Mouse (Mus musculus) intestine, embryonic 16.5 days (tissue): Measurements from ENCODE around the gene 4930556J24Rik. TPM values are rescaled to one million over a fixed set of nuclear protein-coding genes. Genes with fewer than 3 reads are reported as not detected.

ENCODE experiments used
- ATAC-seq: fragments of 200-750 bp; cut with Nextera tagmentation; 2 replicates; pipeline ENCODE4 v1.8.0; 2017; ENCODE audit warnings: moderate TSS enrichment, moderate library complexity
- H3K27ac ChIP-seq: fragments of 300-500 bp; sonication (generic); 2 replicates; pipeline ENCODE4 v1.5.1; 2014; ENCODE audit warnings: mild to moderate bottlenecking, low read length
- H3K27me3 ChIP-seq: fragments of 300-500 bp; sonication (generic); replicated peaks from 2 replicates; pipeline ENCODE4 v1.6.1; 2014; ENCODE audit warnings: low read length, control low read depth, mixed read lengths; ENCODE audit not compliant: control insufficient read depth, insufficient read depth
- H3K36me3 ChIP-seq: fragments of 300-500 bp; sonication (generic); 2 replicates; pipeline ENCODE4 v1.6.1; 2014; ENCODE audit warnings: low read length, control low read depth; ENCODE audit not compliant: control insufficient read depth, insufficient read depth
- H3K4me1 ChIP-seq: fragments of 300-500 bp; sonication (generic); 2 replicates; pipeline ENCODE4 v1.6.1; 2014; ENCODE audit warnings: low read length, control low read depth, mixed read lengths; ENCODE audit not compliant: control insufficient read depth, insufficient read depth
- H3K4me2 ChIP-seq: fragments of 300-500 bp; sonication (generic); 2 replicates; pipeline ENCODE4 v1.6.1; 2014; ENCODE audit warnings: low read depth, low read length, control low read depth
- H3K4me3 ChIP-seq: fragments of 300-500 bp; sonication (generic); 2 replicates; pipeline ENCODE4 v1.5.1; 2014; ENCODE audit warnings: mild to moderate bottlenecking, low read length
- H3K9ac ChIP-seq: fragments of 300-500 bp; sonication (generic); 2 replicates; pipeline ENCODE4 v1.6.1; 2014; ENCODE audit warnings: low read depth, low read length
- H3K9me3 ChIP-seq: fragments of 300-500 bp; sonication (generic); 2 replicates; pipeline ENCODE4 v1.6.1; 2016; ENCODE audit warnings: low read length, control low read depth; ENCODE audit not compliant: control insufficient read depth
- WGBS: fragments of 180-500 bp; shearing (Covaris S2); extraction: QIAGEN DNeasy Blood & Tissue Kit; methylation state at CpG from one replicate; pipeline ENCODE4 v1.1.7; 2014; 5-methylcytosine and 5-hydroxymethylcytosine counted together
- polyA plus RNA-seq: library from polyadenylated mRNA; unstranded; fragments of >200 nt; fragmentation: Nextera tagmentation; extraction: Ambion mirVana; gene quantifications from 2 replicates; pipeline ENCODE4 v1.2.1, GENCODE M21; 2015

Gene 4930556J24Rik
- polyA plus RNA-seq, 1 experiment from 2014 or later: not detected

DNA sequence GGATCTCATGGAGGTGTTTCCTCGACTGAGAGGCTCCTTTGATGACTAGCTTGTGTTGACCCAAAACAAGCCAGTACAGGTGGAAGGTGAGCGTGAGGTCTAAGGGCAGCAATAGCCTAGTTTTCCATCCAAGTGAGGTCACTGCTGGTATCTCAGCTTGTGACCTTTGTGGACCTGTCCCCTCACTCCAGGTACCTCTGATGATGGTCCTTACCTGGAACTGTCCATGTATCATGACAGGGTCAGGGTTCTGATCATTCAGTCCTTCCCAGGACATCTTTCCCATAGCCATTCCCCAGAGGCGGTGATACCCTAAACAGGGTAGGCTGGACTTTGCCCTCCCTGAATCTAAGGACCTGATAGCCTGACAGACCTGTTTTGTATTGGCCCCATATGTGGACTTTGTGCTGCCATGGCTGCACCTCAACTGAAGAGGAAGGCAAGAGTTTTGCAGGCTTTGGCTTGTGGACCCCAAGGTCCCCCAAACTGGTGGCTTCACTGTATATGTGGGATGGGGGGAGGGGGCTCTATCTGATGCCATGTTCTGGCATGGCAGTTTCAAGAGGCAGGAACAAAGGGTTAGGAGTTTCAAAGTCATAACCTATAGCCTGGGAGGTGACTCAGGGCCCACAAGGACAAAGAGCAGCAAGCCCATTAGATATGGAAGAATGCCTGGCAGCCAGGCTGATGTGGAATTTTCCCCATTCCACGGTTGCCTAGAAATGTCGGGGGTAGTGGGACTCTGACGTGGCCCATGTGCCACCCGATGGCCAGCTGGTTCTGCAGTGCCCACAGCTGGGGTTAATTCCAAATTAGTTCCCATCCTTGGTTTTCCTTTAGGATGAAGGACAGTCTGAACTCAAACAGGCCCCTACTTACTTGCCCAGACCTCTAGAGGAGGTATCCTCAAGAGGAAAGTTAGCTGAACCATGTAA is 6.0 kb upstream of the 4930556J24Rik start:
- peaks cover 2% of the 10 kb centered on the region; the same call in 1 of the 2 replicates for H3K27me3 ChIP-seq
- 49% methylated on average over 7 of the region's 7 CpGs for WGBS
- peak overlapping the region; percentile 56 for H3K4me3 ChIP-seq
- ATAC-seq: peak; percentile 79
- peaks cover 9% of the 10 kb centered on the region for H3K36me3 ChIP-seq
- H3K4me1 ChIP-seq: peaks cover 11% of the 10 kb centered on the region
- H3K27ac ChIP-seq: peak overlapping the region; percentile 76
- no peaks in the 10 kb centered on the region for H3K9me3 ChIP-seq
- peak overlapping the region; percentile 69 for H3K9ac ChIP-seq
- peak overlapping the region; percentile 50 for H3K4me2 ChIP-seq

GRCm38 (mm10) chr11:3981536-3981935 is 5.0 kb upstream of the 4930556J24Rik start:
- H3K27ac ChIP-seq: peak overlapping the region; percentile 51
- no peak for ATAC-seq
- peaks cover 14% of the 10 kb centered on the region for H3K36me3 ChIP-seq
- H3K9me3 ChIP-seq: no peaks in the 10 kb centered on the region
- peaks cover 11% of the 10 kb centered on the region for H3K4me1 ChIP-seq
- H3K27me3 ChIP-seq: peaks cover 2% of the 10 kb centered on the region; the same call in 1 of the 2 replicates
- peak overlapping the region; percentile 50; the same call in 1 of the 2 replicates for H3K4me2 ChIP-seq
- no peak overlapping the region for H3K9ac ChIP-seq
- H3K4me3 ChIP-seq: no peak overlapping the region
- 62% methylated on average over 6 of the region's 6 CpGs for WGBS

GRCm38 (mm10) chr11:3978421-3978820 is 1.8 kb upstream of the 4930556J24Rik start:
- Histone ChIP-seq H3K27me3 (no peaks in the 10 kb centered on the region), H3K36me3 (peaks cover 21% of the 10 kb centered on the region), H3K4me1 (peaks cover 8% of the 10 kb centered on the region; the same call in 1 of the 2 replicates), H3K9me3 (no peaks in the 10 kb centered on the region), H3K4me2 (no peak overlapping the region), H3K27ac (no peak overlapping the region), H3K9ac (no peak overlapping the region), H3K4me3 (no peak overlapping the region)
- 92% methylated on average over 5 of the region's 5 CpGs for WGBS
- ATAC-seq: no peak

DNA sequence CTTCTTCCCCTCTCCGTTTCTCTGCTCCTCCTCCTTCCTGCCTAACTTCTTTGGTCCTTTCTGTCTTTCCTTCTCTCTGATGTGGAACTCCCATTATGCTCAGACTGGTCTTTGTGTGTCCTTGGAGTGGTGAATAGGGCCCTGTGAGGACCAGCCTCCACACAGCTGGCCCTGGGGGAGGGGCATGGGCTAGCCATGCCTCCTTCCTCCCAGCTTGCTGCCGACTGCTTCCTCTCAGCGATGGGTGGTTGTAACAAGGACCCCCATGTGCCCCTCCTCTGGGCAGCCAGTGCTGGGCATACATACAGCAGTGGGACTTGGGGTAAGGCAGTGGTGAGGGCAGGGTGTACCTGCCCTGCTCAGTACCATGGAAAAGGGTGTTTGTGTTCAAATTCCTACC is 2.3 kb downstream of the 4930556J24Rik start:
- peaks cover 22% of the 10 kb centered on the region for H3K36me3 ChIP-seq
- H3K27ac ChIP-seq: no peak overlapping the region
- no peaks in the 10 kb centered on the region for H3K4me1 ChIP-seq
- no peaks in the 10 kb centered on the region for H3K9me3 ChIP-seq
- no peak overlapping the region for H3K4me3 ChIP-seq
- ATAC-seq: no peak
- WGBS: 87% methylated on average over 3 of the region's 3 CpGs
- no peak overlapping the region for H3K4me2 ChIP-seq
- H3K27me3 ChIP-seq: no peaks in the 10 kb centered on the region
- no peak overlapping the region for H3K9ac ChIP-seq

DNA sequence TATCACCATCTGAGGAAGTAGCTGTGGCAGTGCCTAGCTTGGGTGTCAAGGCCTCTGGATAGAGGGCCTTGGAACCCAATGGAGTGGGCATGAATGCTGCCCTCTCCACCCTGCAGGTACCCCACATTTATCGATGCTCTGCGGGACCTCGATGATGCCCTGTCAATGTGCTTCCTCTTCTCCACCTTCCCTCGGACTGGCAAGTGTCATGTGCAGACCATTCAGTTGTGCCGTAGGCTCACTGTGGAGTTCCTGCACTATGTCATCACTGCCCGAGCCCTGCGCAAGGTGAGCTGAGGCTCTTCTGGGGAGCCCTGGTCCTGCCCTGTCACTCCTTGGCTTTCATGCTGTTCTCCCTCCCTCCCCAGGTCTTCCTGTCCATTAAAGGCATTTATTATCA is 3.5 kb downstream of the 4930556J24Rik start:
- no peak overlapping the region for H3K9ac ChIP-seq
- no peaks in the 10 kb centered on the region for H3K9me3 ChIP-seq
- H3K4me2 ChIP-seq: no peak overlapping the region
- H3K27me3 ChIP-seq: no peaks in the 10 kb centered on the region
- no peak overlapping the region for H3K4me3 ChIP-seq
- no peak overlapping the region for H3K27ac ChIP-seq
- peaks cover 21% of the 10 kb centered on the region; the same call in 1 of the 2 replicates for H3K36me3 ChIP-seq
- H3K4me1 ChIP-seq: no peaks in the 10 kb centered on the region
- WGBS: 91% methylated on average over 7 of the region's 7 CpGs
- ATAC-seq: no peak

- H3K36me3 ChIP-seq: peaks cover 8% of the 10 kb centered on the region; the same call in 1 of the 2 replicates
- no peaks in the 10 kb centered on the region for H3K27me3 ChIP-seq
- no peak overlapping the region for H3K4me3 ChIP-seq
- H3K4me1 ChIP-seq: no peaks in the 10 kb centered on the region
- H3K4me2 ChIP-seq: no peak overlapping the region
- 90% methylated on average over 7 of the region's 7 CpGs for WGBS
- no peak overlapping the region for H3K27ac ChIP-seq
- ATAC-seq: no peak
- H3K9me3 ChIP-seq: no peaks in the 10 kb centered on the region
- H3K9ac ChIP-seq: no peak overlapping the region
Observed at GRCm38 (mm10) chr11:3970361-3970760, 6.2 kb downstream of the 4930556J24Rik start.

DNA sequence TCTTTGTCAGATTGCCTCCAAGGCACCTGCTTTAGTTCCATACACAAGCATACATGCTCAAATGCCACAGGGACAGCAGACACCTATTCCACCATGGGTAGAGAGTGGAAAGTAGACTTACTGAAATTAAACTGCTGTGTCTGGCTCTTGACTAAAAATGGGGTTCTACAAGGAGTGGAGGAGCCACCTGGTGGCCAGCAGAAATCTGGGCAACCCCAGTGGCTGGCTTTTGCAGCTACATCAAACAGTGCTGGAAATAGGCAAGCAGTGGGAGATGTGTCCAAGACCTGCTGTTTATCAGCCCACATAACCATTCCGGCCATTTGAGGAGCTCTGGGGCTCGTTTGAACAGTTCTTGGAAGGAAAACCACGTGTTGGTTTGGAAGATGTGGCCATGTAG is 6.7 kb downstream of the 4930556J24Rik start:
- H3K4me1 ChIP-seq: no peaks in the 10 kb centered on the region
- no peaks in the 10 kb centered on the region for H3K27me3 ChIP-seq
- H3K36me3 ChIP-seq: peaks cover 8% of the 10 kb centered on the region; the same call in 1 of the 2 replicates
- 81% methylated on average over 3 of the region's 3 CpGs for WGBS
- no peak overlapping the region for H3K4me3 ChIP-seq
- no peaks in the 10 kb centered on the region for H3K9me3 ChIP-seq
- ATAC-seq: no peak
- H3K4me2 ChIP-seq: no peak overlapping the region
- no peak overlapping the region for H3K9ac ChIP-seq
- H3K27ac ChIP-seq: no peak overlapping the region

DNA sequence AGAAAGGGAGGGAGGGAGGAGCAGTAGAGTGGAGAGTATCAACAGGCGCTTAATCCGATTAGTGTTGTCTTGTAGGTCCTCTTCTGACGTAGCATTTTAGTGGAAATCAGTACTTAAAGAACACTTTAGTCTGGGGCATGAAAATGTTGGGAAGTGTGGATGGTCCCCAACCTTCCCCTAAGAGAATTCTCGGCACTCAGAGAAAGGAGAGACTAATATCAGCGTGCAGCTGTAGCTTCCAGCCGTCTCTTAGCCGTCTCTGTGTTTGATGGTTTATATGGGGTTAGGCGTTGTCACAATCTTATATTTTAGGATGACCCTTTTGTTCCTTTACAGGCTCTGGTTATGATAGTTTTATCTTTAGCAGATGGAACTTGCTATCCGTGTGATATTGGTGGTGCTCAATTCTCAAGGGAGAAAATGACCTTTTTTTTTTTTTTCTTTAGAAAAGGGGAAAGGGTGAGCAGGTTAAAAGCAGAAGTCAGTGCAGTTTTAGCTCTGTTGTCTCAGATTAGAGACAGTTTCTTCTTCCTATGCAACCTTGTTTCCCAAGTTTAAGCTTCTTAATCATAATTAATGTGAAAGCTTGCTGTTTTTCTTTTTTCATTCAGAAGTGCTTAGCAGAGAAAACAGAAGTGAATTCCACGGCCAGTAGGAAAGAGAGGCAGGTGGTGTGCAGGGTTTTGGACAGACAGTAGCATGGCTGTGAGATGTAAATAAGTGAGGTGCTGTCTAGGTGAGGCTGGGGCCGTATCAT is 12.0 kb downstream of the 4930556J24Rik start:
- Histone ChIP-seq H3K9ac (peak overlapping the region; percentile 85), H3K27ac (peak overlapping the region; percentile 61), H3K36me3 (peaks cover 6% of the 10 kb centered on the region; the same call in 1 of the 2 replicates), H3K27me3 (no peaks in the 10 kb centered on the region), H3K9me3 (no peaks in the 10 kb centered on the region), H3K4me3 (peak overlapping the region; percentile 87), H3K4me1 (no peaks in the 10 kb centered on the region), H3K4me2 (peak overlapping the region; percentile 68)
- no peak; the same call in 1 of the 2 replicates for ATAC-seq
- WGBS: 14% methylated on average over 11 of the region's 11 CpGs
